In the genomic region with DNA sequence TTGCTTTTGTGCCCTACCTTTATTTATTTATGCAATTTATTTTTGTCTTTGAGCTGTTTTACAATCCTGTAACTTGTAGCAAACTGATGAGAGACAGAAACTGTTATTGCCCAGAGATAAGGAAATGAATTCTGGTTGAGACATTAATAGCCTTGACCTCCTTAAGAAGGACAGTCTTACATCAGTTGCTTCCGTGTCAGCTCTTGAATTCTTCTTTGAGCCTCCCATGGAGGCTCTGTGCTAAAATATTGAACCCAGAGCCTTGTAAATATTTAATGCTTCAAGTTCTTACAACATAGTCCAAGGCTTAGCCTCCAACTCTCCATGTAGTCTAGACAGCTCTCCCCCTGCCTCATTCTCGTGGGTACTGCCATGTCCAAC, we compare ENCODE assay signal across 25 mouse cellular contexts.
DNase-seq lines count a peak whose midpoint lies in the region; ATAC-seq and TF ChIP-seq lines count a peak whose summit lies in the region.
"Had no signal": no experiment of that assay in that cellular context is flagged by ENCODE, and none has a peak within 500 bp of the region (broad histone marks: within the 10 kb centered on the region; RNA-seq: fewer than 3 reads in every experiment).

No protein-coding gene starts in this region.

- H3K36me3 ChIP-seq in heart, postnatal 0 days (replicated peaks; ENCODE audit: control insufficient read depth, insufficient read depth, low read length): peaks cover 3% of the 10 kb centered on the region; the same call in 1 of the 2 replicates
- no peaks in the 10 kb centered on the region; the same call in 1 of the 2 replicates for H3K36me3 ChIP-seq in heart, adult 2 months (ENCODE audit: control insufficient read depth, insufficient read depth, low read length)
- H3K36me3 ChIP-seq in intestine, postnatal 0 days (ENCODE audit: control insufficient read depth, insufficient read depth): no peaks in the 10 kb centered on the region; the same call in 1 of the 2 replicates
- H3K36me3 ChIP-seq in stomach, postnatal 0 days (ENCODE audit: control insufficient read depth, insufficient read depth, low read length): no peaks in the 10 kb centered on the region
- H3K36me3 ChIP-seq: G1E had no signal

- no peaks in the 10 kb centered on the region for H3K27me3 ChIP-seq in heart, postnatal 0 days (ENCODE audit: control insufficient read depth, insufficient read depth, low read length)
- no peaks in the 10 kb centered on the region for H3K27me3 ChIP-seq in heart, adult 2 months (ENCODE audit: control insufficient read depth, insufficient read depth, low read length)
- no peaks in the 10 kb centered on the region for H3K27me3 ChIP-seq in intestine, postnatal 0 days (replicated peaks; ENCODE audit: control insufficient read depth, insufficient read depth, low read length)
- no peaks in the 10 kb centered on the region for H3K27me3 ChIP-seq in stomach, postnatal 0 days (ENCODE audit: control insufficient read depth, insufficient read depth, low read length)
- H3K27me3 ChIP-seq: CH12.LX; embryonic facial prominence, embryonic 13.5 days; forebrain, embryonic 12.5 days; forebrain, embryonic 15.5 days; heart, embryonic 15.5 days; Patski had no signal

- H3K4me2 ChIP-seq in heart, postnatal 0 days (ENCODE audit: low read depth, low read length): no peak overlapping the region
- no peak overlapping the region for H3K4me2 ChIP-seq in intestine, postnatal 0 days (replicated peaks; ENCODE audit: low read depth)
- H3K4me2 ChIP-seq in stomach, postnatal 0 days (replicated peaks; ENCODE audit: low read depth): no peak overlapping the region
- H3K4me2 ChIP-seq: embryonic facial prominence, embryonic 13.5 days; forebrain, embryonic 12.5 days; forebrain, embryonic 15.5 days; heart, embryonic 11.5 days; heart, embryonic 15.5 days; hindbrain, embryonic 14.5 days had no signal

- no peaks in the 10 kb centered on the region for H3K9me3 ChIP-seq in heart, postnatal 0 days (replicated peaks; ENCODE audit: control insufficient read depth, low read length)
- no peaks in the 10 kb centered on the region for H3K9me3 ChIP-seq in intestine, postnatal 0 days (ENCODE audit: control insufficient read depth)
- H3K9me3 ChIP-seq in stomach, postnatal 0 days (ENCODE audit: control insufficient read depth, low read length): no peaks in the 10 kb centered on the region
- H3K9me3 ChIP-seq: embryonic facial prominence, embryonic 10.5 days; embryonic facial prominence, embryonic 13.5 days; forebrain, embryonic 12.5 days; forebrain, embryonic 15.5 days; heart, embryonic 15.5 days had no signal

- intact Hi-C loops in heart, adult 2 months (cut with DNase I): loop anchor here (5.0 kb wide), 1 partner anchor 73 kb away; a partner anchor contains a TSS

- H3K79me2 ChIP-seq in heart, adult 2 months (replicated peaks; ENCODE audit: control insufficient read depth, insufficient read depth, low read length): no peaks in the 10 kb centered on the region

- WGBS in heart, postnatal 0 days: 62% methylated on average over 2 of the region's 2 CpGs
- 53% methylated on average over 2 of the region's 2 CpGs for WGBS in heart, adult 2 months
- WGBS in intestine, postnatal 0 days: 18% methylated on average over 2 of the region's 2 CpGs
- whole genome bisulfite sequencing in stomach, postnatal 0 days: 39% methylated on average over 2 of the region's 2 CpGs

- TF ChIP-seq CTCF in heart, postnatal 0 days (IDR thresholded peaks at IDR 0.05; ENCODE audit: low read depth): no peak
- no peak for TF ChIP-seq CTCF in heart, adult 2 months (IDR thresholded peaks at IDR 0.05)
- TF ChIP-seq CTCF in intestine, postnatal 0 days (IDR thresholded peaks at IDR 0.05; ENCODE audit: low read depth): peak; percentile 36
- TF ChIP-seq CTCF in stomach, postnatal 0 days (IDR thresholded peaks at IDR 0.05; ENCODE audit: low read depth): no peak

- TF ChIP-seq POLR2A in heart, adult 2 months (IDR thresholded peaks at IDR 0.05; ENCODE audit: insufficient read depth, low read depth, low read length): no peak

- no peak overlapping the region for H3K9ac ChIP-seq in heart, postnatal 0 days (replicated peaks; ENCODE audit: low read depth, low read length)
- H3K9ac ChIP-seq in heart, adult 2 months (ENCODE audit: low read depth, low read length): no peak overlapping the region
- no peak overlapping the region; the same call in 1 of the 2 replicates for H3K9ac ChIP-seq in intestine, postnatal 0 days (ENCODE audit: low read depth, low read length)
- H3K9ac ChIP-seq in stomach, postnatal 0 days (ENCODE audit: low read length): no peak overlapping the region
- H3K9ac ChIP-seq: embryonic facial prominence, embryonic 13.5 days; forebrain, embryonic 12.5 days; forebrain, embryonic 15.5 days; heart, embryonic 15.5 days; hindbrain, embryonic 14.5 days had no signal

- peaks cover 20% of the 10 kb centered on the region for H3K4me1 ChIP-seq in heart, postnatal 0 days (ENCODE audit: control insufficient read depth, insufficient read depth)
- H3K4me1 ChIP-seq in heart, adult 2 months (ENCODE audit: control insufficient read depth, insufficient read depth, low read length): peaks cover 4% of the 10 kb centered on the region
- peaks cover 19% of the 10 kb centered on the region for H3K4me1 ChIP-seq in intestine, postnatal 0 days (replicated peaks; ENCODE audit: control insufficient read depth, insufficient read depth, low read length)
- no peaks in the 10 kb centered on the region; the same call in 1 of the 2 replicates for H3K4me1 ChIP-seq in stomach, postnatal 0 days (replicated peaks; ENCODE audit: control insufficient read depth, insufficient read depth)
- H3K4me1 ChIP-seq: embryonic facial prominence, embryonic 13.5 days; forebrain, embryonic 12.5 days; forebrain, embryonic 15.5 days had no signal

- no peak for DNase-seq in heart, postnatal 0 days (ENCODE audit: low spot score)
- DNase-seq in heart, adult 2 months: no peak
- no peak for DNase-seq in stomach, postnatal 0 days (ENCODE audit: low spot score)
- DNase-seq in cerebellum, adult 18-20 months: no peak
- DNase-seq: B cell, adult 2 months; cerebellum, adult 11 months; cerebellum, adult 8-10 months; cerebellum, postnatal 36 days; embryo, embryonic 11 days; gastrocnemius, postnatal 25 days had no signal

- peak overlapping the region; percentile 76 for H3K27ac ChIP-seq in heart, postnatal 0 days (ENCODE audit: low read depth)
- H3K27ac ChIP-seq in heart, adult 2 months: no peak overlapping the region; the same call in 1 of the 2 replicates
- H3K27ac ChIP-seq in intestine, postnatal 0 days (ENCODE audit: low read depth, low read length): peak overlapping the region; percentile 87
- peak overlapping the region; percentile 61 for H3K27ac ChIP-seq in stomach, postnatal 0 days (replicated peaks)
- H3K27ac ChIP-seq: embryonic facial prominence, embryonic 10.5 days; embryonic facial prominence, embryonic 13.5 days; forebrain, embryonic 12.5 days; forebrain, embryonic 15.5 days; hindbrain, embryonic 14.5 days; hindbrain, postnatal 0 days had no signal

- no peak overlapping the region for H3K4me3 ChIP-seq in heart, postnatal 0 days (ENCODE audit: low read depth, low read length)
- no peak overlapping the region for H3K4me3 ChIP-seq in heart, adult 2 months
- H3K4me3 ChIP-seq in intestine, postnatal 0 days (ENCODE audit: low read depth, low read length): no peak overlapping the region
- H3K4me3 ChIP-seq in stomach, postnatal 0 days (ENCODE audit: low read depth, low read length): no peak overlapping the region
- H3K4me3 ChIP-seq: embryonic facial prominence, embryonic 10.5 days; embryonic facial prominence, embryonic 13.5 days; erythroblast, embryonic 14.5 days; forebrain, embryonic 12.5 days; forebrain, embryonic 15.5 days; heart, embryonic 15.5 days had no signal

- no peak for TF ChIP-seq EP300 in heart, postnatal 0 days (IDR thresholded peaks at IDR 0.05; ENCODE audit: low read depth)
- no peak for TF ChIP-seq EP300 in heart, adult 2 months (IDR thresholded peaks at IDR 0.05; ENCODE audit: insufficient read depth, low read depth, low read length)
- no peak for TF ChIP-seq EP300 in stomach, postnatal 0 days (optimal IDR thresholded peaks at IDR 0.05)

- ATAC-seq in heart, postnatal 0 days (ENCODE audit: insufficient read depth, low read depth): no peak
- ATAC-seq in intestine, postnatal 0 days: peak; percentile 62
- no peak for ATAC-seq in stomach, postnatal 0 days (ENCODE audit: low FRiP score, low TSS enrichment)
- no peak for ATAC-seq in frontal cortex, adult (ENCODE audit: low TSS enrichment)
- ATAC-seq: forebrain, embryonic 15.5 days; hindbrain, postnatal 0 days; inflammation-experienced regulatory T-cells, adult 6 months; Patski had no signal
